Mouse (Mus musculus) liver, embryonic 13.5 days (tissue): ENCODE measurements at regions not wholly inside any gene's neighbourhood (a gene's known extent, or its start where the extent isn't known, plus 50 kb on each side); places are given as distances from the start of the nearest gene placed in this dataset.

Experiments
- ATAC-seq: fragments of 200-750 bp; cut with Nextera tagmentation; 2 replicates; pipeline ENCODE4 v1.8.0; 2017; ENCODE audit warnings: low read depth, mild to moderate bottlenecking, moderate number of reproducible peaks, moderate library complexity
- DNase-seq: peaks from one replicate; pipeline ENCODE4 v3.0.0; 2022
- H3K27ac ChIP-seq: fragments of 300-500 bp; sonication (generic); 2 replicates; pipeline ENCODE4 v1.5.1; 2015; ENCODE audit warnings: moderate library complexity, mild to moderate bottlenecking, inconsistent platforms
- H3K27me3 ChIP-seq: fragments of 300-500 bp; sonication (generic); 2 replicates; pipeline ENCODE4 v1.6.1; 2015; ENCODE audit warnings: mild to moderate bottlenecking, inconsistent platforms
- H3K36me3 ChIP-seq: fragments of 300-500 bp; sonication (generic); 2 replicates; pipeline ENCODE4 v1.6.1; 2015; ENCODE audit warnings: mild to moderate bottlenecking, inconsistent platforms
- H3K4me1 ChIP-seq: fragments of 300-500 bp; sonication (generic); replicated peaks from 2 replicates; pipeline ENCODE4 v1.6.1; 2015; ENCODE audit warnings: inconsistent platforms
- H3K4me2 ChIP-seq: fragments of 300-500 bp; sonication (generic); 2 replicates; pipeline ENCODE4 v1.6.1; 2015; ENCODE audit warnings: inconsistent platforms, mild to moderate bottlenecking, moderate library complexity
- H3K4me3 ChIP-seq: fragments of 300-500 bp; sonication (generic); replicated peaks from 2 replicates; pipeline ENCODE4 v1.5.1; 2015; ENCODE audit warnings: mild to moderate bottlenecking, inconsistent platforms
- H3K9ac ChIP-seq: fragments of 300-500 bp; sonication (generic); 2 replicates; pipeline ENCODE4 v1.6.1; 2015; ENCODE audit warnings: mild to moderate bottlenecking, inconsistent platforms
- H3K9me3 ChIP-seq: fragments of 300-500 bp; sonication (generic); replicated peaks from 2 replicates; pipeline ENCODE4 v1.6.1; 2016; ENCODE audit warnings: inconsistent platforms
- WGBS: fragments of 180-500 bp; shearing (Covaris S2); methylation state at CpG from one replicate; pipeline ENCODE4 v1.1.7; 2015; ENCODE audit not compliant: insufficient replicate concordance; 5-methylcytosine and 5-hydroxymethylcytosine counted together

DNA sequence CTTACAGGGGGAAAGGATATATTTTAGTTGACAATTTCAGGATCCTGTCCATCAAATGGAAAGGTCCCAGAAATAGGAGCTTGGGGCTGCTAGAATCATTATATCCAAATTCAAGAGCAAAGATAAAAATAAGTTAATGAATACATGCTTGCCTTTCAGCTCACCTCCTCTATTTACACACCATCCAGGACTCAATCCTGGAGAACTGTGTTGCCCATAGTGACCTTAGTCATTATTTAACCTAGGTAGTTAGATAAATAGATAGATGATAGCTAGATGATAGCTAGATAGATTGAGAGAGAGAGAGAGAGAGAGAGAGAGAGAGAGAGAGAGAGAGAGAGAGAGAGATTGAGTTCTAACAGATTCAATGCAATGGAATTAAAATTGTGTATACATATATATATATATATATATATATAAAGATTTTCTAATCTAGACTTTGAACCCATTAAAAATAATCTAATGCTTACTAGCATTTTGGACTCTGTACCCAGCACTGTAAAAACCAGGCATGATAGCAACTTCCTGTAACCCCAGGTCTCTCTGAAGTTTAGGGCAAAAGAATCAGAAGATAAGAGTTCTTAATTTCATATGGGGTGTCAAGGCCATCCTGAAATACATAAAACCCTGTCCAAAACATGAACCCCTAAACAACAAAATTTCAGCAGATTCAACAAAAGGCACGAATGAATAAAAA lies 1329.5 kb upstream of the Dsel start:
- Histone ChIP-seq H3K4me3 (no peak overlapping the region), H3K9ac (no peak overlapping the region), H3K4me1 (no peaks in the 10 kb centered on the region), H3K9me3 (no peaks in the 10 kb centered on the region), H3K36me3 (no peaks in the 10 kb centered on the region), H3K27me3 (no peaks in the 10 kb centered on the region), H3K4me2 (no peak overlapping the region), H3K27ac (no peak overlapping the region)
- 32% methylated on average over 1 of the region's 1 CpGs for WGBS
- DNase-seq (no peak), ATAC-seq (peak; percentile 58)

GRCm38 (mm10) chr1:113163173-113163572 lies 1298.5 kb upstream of the Dsel start:
- Histone ChIP-seq H3K36me3 (no peaks in the 10 kb centered on the region), H3K4me1 (no peaks in the 10 kb centered on the region), H3K4me3 (no peak overlapping the region), H3K9me3 (0 out of 2 replicates have a peak, but pooled peaks cover 3% of the 10 kb centered on the region), H3K4me2 (no peak overlapping the region), H3K27ac (no peak overlapping the region), H3K27me3 (no peaks in the 10 kb centered on the region), H3K9ac (no peak overlapping the region)
- WGBS: 65% methylated on average over 1 of the region's 1 CpGs
- no peak for ATAC-seq
- DNase-seq: no peak
